Mouse (Mus musculus): ENCODE measurements around the gene Crisp1. TPM values are rescaled to one million over a fixed set of nuclear protein-coding genes. Genes with fewer than 3 reads are reported as not detected.

Crisp1 gene
- not detected for total RNA-seq (2021)

DNA sequence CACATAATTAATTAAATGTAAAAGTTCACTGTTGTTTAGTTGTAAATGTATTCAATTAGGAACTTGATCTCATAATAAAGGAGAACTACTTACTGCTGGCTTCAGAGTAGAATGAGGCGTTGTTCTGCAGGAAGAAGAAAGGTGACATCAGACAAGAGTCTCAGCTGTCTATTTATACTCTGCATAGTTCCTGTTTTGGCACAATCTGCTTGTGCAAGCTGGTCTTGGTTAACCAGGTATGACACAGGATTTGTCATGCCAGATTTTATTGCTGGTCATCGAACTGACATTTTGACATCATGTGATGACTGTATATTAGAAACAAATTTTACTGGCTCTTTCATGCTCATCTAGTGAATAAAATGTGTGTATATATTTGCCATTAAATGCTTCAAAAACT, at the start of gene Crisp1:
TSS of gene Crisp1 (minus strand) at position 146 of the 400 bp plus-strand sequence.
- DNase-seq (ENCODE audit: low spot score): no peak
- intact Hi-C loops (cut with DNase I): no loop called here

DNA sequence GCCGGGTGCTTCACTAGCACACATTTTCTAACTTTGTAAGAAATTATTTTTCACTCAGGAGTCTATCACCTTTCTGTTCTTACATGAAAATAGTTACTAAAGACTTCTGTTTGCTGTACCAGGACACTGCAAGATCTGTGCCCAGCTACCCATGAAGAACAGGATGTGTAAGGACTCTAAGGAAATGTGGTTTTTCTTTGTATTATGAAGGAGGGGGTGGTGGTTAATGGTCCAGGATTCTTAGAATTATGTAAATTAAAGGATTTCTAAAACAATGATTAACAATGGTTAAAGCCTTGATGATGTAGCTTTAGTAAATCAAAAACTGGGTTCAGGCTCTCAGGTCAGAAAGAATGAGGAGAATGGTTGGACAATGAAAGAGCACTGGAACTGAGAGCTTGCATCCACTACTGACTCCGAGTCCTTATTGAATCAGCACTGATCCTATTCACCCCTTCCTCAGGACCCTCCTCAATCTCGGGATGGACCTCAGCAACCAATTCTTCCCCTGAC, 23.5 kb upstream of the Crisp1 start:
- no peak for DNase-seq (ENCODE audit: low spot score)
- intact Hi-C loops (cut with DNase I): no loop called here

DNA sequence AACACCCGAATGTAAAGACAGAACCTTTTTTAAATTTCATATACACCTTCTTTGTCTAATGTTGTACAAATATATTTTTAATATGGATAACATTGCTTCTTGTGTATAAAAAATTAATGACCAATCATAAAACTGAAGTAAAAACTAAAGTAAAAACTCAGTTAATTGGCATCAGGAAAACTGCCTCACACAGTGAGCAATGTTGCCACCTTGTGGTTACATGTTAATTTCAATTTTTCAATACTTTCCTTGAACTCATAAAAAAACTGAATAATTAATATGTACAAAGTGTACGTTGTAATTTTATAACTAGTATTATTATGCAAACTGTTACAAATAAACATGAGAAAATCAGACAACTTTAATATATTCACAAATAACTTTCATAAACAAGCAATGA, 33.6 kb downstream of the Crisp1 start:
- intact Hi-C loops (cut with DNase I): no loop called here
- no peak for DNase-seq (ENCODE audit: low spot score)

DNA sequence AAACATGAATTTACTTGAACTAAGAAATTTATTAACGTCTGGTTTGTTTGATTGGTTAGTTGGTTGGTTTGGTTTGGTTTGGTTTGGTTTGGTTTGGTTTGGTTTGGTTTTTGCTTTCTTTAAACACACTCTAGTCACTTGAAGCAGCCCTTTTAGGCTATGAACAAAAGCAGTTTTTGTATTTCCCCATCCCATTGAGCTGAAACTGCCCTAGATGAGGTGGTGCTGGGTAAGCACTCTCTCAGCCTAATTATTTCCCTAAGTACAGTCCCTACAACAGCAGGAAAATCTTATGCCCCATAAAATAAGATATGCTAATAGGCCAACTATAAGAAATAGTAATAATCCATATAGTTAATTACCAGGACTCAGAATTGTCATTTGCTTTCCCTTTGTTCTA, 43.5 kb downstream of the Crisp1 start:
- intact Hi-C loops (cut with DNase I): no loop called here
- DNase-seq (ENCODE audit: low spot score): no peak

DNA sequence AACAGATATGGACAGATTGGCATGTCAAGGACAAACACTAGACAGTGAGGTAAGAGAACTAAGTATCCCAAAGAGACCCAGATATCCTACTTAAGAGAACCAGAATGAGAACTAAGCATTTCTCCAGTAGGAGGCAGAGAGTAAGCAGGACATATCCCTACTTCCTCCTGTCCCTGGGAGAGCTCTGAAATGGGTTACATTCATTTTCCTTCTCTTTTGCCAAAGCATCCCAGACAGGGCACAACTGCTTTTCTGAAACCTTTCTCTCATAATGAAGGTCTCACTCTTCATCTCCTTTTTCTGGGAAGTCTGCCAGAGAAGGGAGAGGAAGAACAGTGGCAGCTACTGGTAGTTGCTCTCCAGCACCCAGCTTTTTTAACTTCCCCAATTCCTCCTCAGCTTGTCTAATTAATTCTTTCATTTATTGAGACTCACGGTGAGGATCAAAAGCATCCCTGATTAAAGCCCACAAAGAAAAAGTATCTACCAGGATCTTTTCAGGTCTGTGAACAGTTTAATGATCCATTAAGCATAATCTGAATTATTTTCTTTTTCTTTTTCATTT, 44.0 kb downstream of the Crisp1 start:
- no peak for DNase-seq (ENCODE audit: low spot score)
- intact Hi-C loops (cut with DNase I): no loop called here

DNA sequence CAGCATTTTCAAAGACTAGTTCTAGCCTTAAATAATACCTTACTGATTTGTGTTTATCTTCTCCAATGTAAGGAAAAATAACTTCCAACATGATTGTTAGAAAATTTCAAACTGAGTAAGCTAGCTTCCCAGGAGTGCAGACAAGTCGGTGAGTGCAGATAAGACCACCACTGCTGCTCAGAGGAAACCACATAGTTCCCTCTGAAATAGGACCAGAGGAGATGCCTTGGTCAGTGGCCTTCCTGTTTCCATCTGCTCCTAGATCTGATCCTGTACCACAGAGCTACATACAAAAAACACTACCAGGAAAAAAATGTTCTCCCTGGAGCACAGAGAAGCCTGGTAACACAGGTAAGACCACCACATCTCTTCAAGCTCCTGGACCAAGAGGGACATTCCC, 66.5 kb downstream of the Crisp1 start:
- no peak for DNase-seq (ENCODE audit: low spot score)
- intact Hi-C loops (cut with DNase I): no loop called here

Other genes starting within 250 kb of the Crisp1 start
- gene AC192777.2, start 223.8 kb downstream of the Crisp1 start, total RNA-seq (2021): not detected
- gene Pgk2, start 110.6 kb downstream of the Crisp1 start, total RNA-seq (2021): not detected
- not detected for gene Crisp3, start 76.9 kb downstream of the Crisp1 start, total RNA-seq (2021)
- gene Esp8, start 200.8 kb upstream of the Crisp1 start, total RNA-seq (2021): not detected
- gene Esp6, start 242.3 kb upstream of the Crisp1 start, total RNA-seq (2021): not detected